Mouse (Mus musculus): ENCODE data around the gene Slco1a5. TPM values are rescaled to one million over a fixed set of nuclear protein-coding genes. Genes with fewer than 3 reads are reported as not detected.

The Slco1a5 gene
- polyA plus RNA-seq, 1 experiment from 2014 or later, result 0.08 TPM

DNA sequence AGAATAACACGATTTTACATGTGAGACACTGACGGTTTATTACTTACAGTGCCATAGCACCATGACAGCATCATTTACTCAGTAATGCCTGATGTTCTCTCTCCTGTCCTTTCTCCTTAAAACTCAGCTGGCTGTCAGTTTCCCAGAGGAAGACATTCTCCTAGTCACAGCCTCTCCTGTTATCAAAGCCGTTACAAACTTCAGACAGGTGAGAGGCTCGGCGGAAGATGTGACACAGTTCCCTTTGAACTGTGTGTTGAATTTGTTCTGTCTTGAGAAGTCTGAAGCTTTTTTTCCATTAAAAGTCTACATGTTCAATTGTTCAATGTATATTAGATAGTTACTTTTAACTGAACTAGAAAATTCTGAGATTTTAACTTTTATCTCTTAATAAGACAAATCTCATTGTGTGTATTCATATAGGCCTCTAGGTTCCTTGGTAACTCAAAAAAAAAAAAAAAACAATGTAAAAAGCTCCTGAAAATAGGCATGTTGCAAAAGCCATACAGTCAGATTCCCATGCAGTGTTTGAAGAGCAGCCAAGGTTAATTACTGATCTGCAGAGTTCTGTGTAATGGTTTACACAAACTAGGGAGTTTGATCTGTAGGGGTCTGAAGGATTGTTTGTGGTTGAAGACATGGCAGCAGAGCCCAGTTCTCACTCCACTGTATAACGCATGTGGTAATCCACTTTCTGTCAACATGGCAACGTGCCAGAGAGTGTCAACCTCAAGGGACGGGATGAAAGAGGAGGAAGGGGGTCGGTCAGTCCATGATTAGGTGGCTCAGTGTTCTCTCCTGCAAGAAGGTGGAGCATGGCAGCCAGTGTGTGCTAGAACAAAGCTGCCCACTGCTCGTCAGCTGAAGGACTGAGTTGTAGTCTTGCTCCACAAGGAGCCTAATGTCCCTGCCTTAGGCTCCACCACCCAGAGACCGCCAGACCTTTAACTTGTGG lies 24.9 kb upstream of the Slco1a5 start:
- Histone ChIP-seq H3K9ac (ENCODE audit: low read length) (no peak overlapping the region), H3K4me2 (ENCODE audit: low read depth, low read length) (no peak overlapping the region), H3K36me3 (ENCODE audit: control insufficient read depth, insufficient read depth) (peaks cover 13% of the 10 kb centered on the region), H3K27me3 (ENCODE audit: control insufficient read depth, insufficient read depth, low read length) (no peaks in the 10 kb centered on the region), H3K4me3 (ENCODE audit: low read length) (no peak overlapping the region), H3K9me3 (replicated peaks; ENCODE audit: control insufficient read depth, low read length) (no peaks in the 10 kb centered on the region), H3K27ac (ENCODE audit: low read length) (no peak overlapping the region), H3K4me1 (ENCODE audit: control insufficient read depth, insufficient read depth, low read length) (peaks cover 4% of the 10 kb centered on the region)
- no peak for ATAC-seq (replicated peaks; ENCODE audit: extremely low read depth, insufficient read depth, low FRiP score)
- WGBS, result 63% methylated on average over 11 of the region's 11 CpGs

- H3K9me3 ChIP-seq (replicated peaks; ENCODE audit: control insufficient read depth, low read length), result no peaks in the 10 kb centered on the region
- peak overlapping the region; percentile 77 for H3K4me2 ChIP-seq (ENCODE audit: low read depth, low read length)
- peak overlapping the region; percentile 82 for H3K9ac ChIP-seq (ENCODE audit: low read length)
- ATAC-seq (replicated peaks; ENCODE audit: extremely low read depth, insufficient read depth, low FRiP score), result no peak
- 44% methylated on average over 12 of the region's 12 CpGs for WGBS
- H3K4me3 ChIP-seq (ENCODE audit: low read length), result peak overlapping the region; percentile 95
- H3K36me3 ChIP-seq (ENCODE audit: control insufficient read depth, insufficient read depth), result peaks cover 10% of the 10 kb centered on the region; the same call in 1 of the 2 replicates
- H3K4me1 ChIP-seq (ENCODE audit: control insufficient read depth, insufficient read depth, low read length), result peaks cover 4% of the 10 kb centered on the region
- H3K27me3 ChIP-seq (ENCODE audit: control insufficient read depth, insufficient read depth, low read length), result no peaks in the 10 kb centered on the region
- no peak overlapping the region for H3K27ac ChIP-seq (ENCODE audit: low read length)
Measured at GRCm38 (mm10) chr6:142346181-142347110, 23.7 kb upstream of the Slco1a5 start.

- WGBS, result under 1% methylated on average over 48 of the region's 48 CpGs
Measured at GRCm38 (mm10) chr6:142345440-142346038, 22.8 kb upstream of the Slco1a5 start, which contains the start of gene Pyroxd1. Pyroxd1 (plus strand) TSS chr6:142345654.

GRCm38 (mm10) chr6:142343561-142343960 lies 20.8 kb upstream of the Slco1a5 start:
- Histone ChIP-seq H3K9me3 (replicated peaks; ENCODE audit: control insufficient read depth, low read length) (no peaks in the 10 kb centered on the region), H3K4me3 (ENCODE audit: low read length) (no peak overlapping the region)
- 51% methylated on average over 2 of the region's 2 CpGs for WGBS

More at GRCm38 (mm10) chr6:142345440-142346038, 22.8 kb upstream of the Slco1a5 start, which contains the start of gene Pyroxd1:
- peak within 1 kb of the TSS; percentile 95 for H3K4me3 ChIP-seq (ENCODE audit: low read length)
- peak; percentile 95 for ATAC-seq (replicated peaks; ENCODE audit: extremely low read depth, insufficient read depth, low FRiP score)
- H3K9me3 ChIP-seq (replicated peaks; ENCODE audit: control insufficient read depth, low read length), result no peaks in the 10 kb centered on the region
- H3K27ac ChIP-seq (ENCODE audit: low read length), result peak within 1 kb of the TSS; percentile 84
- H3K36me3 ChIP-seq (ENCODE audit: control insufficient read depth, insufficient read depth), result 0 out of 2 replicates have a peak, but pooled peaks cover 6% of the 10 kb centered on the region
- no peaks in the 10 kb centered on the region for H3K27me3 ChIP-seq (ENCODE audit: control insufficient read depth, insufficient read depth, low read length)
- H3K4me2 ChIP-seq (ENCODE audit: low read depth, low read length), result peak within 1 kb of the TSS; percentile 77
- H3K4me1 ChIP-seq (ENCODE audit: control insufficient read depth, insufficient read depth, low read length), result peaks cover 4% of the 10 kb centered on the region
- H3K9ac ChIP-seq (ENCODE audit: low read length), result peak within 1 kb of the TSS; percentile 82

GRCm38 (mm10) chr6:142339576-142339975 lies 16.8 kb upstream of the Slco1a5 start:
- no peak overlapping the region for H3K9ac ChIP-seq (ENCODE audit: low read length)
- no peaks in the 10 kb centered on the region for H3K9me3 ChIP-seq (replicated peaks; ENCODE audit: control insufficient read depth, low read length)
- H3K4me2 ChIP-seq (ENCODE audit: low read depth, low read length), result no peak overlapping the region
- no peak overlapping the region for H3K4me3 ChIP-seq (ENCODE audit: low read length)
- no peaks in the 10 kb centered on the region for H3K27me3 ChIP-seq (ENCODE audit: control insufficient read depth, insufficient read depth, low read length)
- no peak for ATAC-seq (replicated peaks; ENCODE audit: extremely low read depth, insufficient read depth, low FRiP score)
- H3K36me3 ChIP-seq (ENCODE audit: control insufficient read depth, insufficient read depth), result no peaks in the 10 kb centered on the region
- H3K27ac ChIP-seq (ENCODE audit: low read length), result no peak overlapping the region
- 26% methylated on average over 2 of the region's 2 CpGs for whole genome bisulfite sequencing
- H3K4me1 ChIP-seq (ENCODE audit: control insufficient read depth, insufficient read depth, low read length), result no peaks in the 10 kb centered on the region

More at GRCm38 (mm10) chr6:142343561-142343960, 20.8 kb upstream of the Slco1a5 start:
- H3K27ac ChIP-seq (ENCODE audit: low read length), result no peak overlapping the region
- H3K4me2 ChIP-seq (ENCODE audit: low read depth, low read length), result no peak overlapping the region
- H3K4me1 ChIP-seq (ENCODE audit: control insufficient read depth, insufficient read depth, low read length), result peaks cover 4% of the 10 kb centered on the region
- no peaks in the 10 kb centered on the region for H3K27me3 ChIP-seq (ENCODE audit: control insufficient read depth, insufficient read depth, low read length)
- no peak overlapping the region for H3K9ac ChIP-seq (ENCODE audit: low read length)
- no peak for ATAC-seq (replicated peaks; ENCODE audit: extremely low read depth, insufficient read depth, low FRiP score)
- no peaks in the 10 kb centered on the region for H3K36me3 ChIP-seq (ENCODE audit: control insufficient read depth, insufficient read depth)

DNA sequence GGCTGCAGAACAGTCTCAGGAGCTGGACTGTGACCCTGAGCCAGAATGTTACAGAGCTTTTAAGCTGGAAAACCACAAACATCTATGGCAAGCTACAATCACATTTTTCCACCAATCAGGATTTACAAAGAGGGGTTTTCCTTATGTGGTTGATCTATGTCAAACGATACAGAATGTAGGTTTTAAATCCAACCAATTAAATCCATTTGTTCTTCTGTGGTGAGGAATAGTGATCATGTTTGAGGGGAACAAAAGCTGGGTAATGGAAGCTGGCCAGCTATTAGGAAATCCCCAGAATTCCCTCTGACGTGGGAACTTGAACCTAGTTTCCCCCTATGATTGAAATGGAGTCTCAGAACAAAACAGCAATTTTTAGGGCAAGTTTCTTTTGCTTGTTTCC lies 16.2 kb upstream of the Slco1a5 start:
- Histone ChIP-seq H3K4me1 (ENCODE audit: control insufficient read depth, insufficient read depth, low read length) (no peaks in the 10 kb centered on the region), H3K27ac (ENCODE audit: low read length) (no peak overlapping the region), H3K9ac (ENCODE audit: low read length) (no peak overlapping the region), H3K36me3 (ENCODE audit: control insufficient read depth, insufficient read depth) (no peaks in the 10 kb centered on the region), H3K27me3 (ENCODE audit: control insufficient read depth, insufficient read depth, low read length) (no peaks in the 10 kb centered on the region), H3K4me2 (ENCODE audit: low read depth, low read length) (no peak overlapping the region), H3K9me3 (replicated peaks; ENCODE audit: control insufficient read depth, low read length) (no peaks in the 10 kb centered on the region), H3K4me3 (ENCODE audit: low read length) (no peak overlapping the region)
- WGBS, result 58% methylated on average over 2 of the region's 2 CpGs
- no peak for ATAC-seq (replicated peaks; ENCODE audit: extremely low read depth, insufficient read depth, low FRiP score)

DNA sequence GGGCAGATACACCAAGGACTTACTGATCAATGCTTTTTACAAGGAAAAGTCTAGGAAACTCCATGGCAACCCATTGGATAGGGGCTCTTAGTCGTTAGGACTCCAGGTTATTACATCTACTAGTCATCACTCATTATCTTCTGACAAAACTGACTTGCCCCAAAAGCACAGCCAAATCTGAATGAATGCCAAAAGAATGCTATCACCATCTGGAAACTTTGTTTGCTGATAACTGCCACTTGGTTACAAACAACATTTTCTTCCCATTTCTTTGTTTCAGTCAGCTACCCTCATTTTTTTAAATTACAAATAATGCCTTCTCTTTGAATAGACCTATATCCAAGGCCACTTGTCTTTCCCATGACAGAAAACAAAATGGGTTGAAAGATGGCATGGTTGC lies 6.4 kb upstream of the Slco1a5 start:
- ATAC-seq (replicated peaks; ENCODE audit: extremely low read depth, insufficient read depth, low FRiP score), result no peak
- Histone ChIP-seq H3K9me3 (replicated peaks; ENCODE audit: control insufficient read depth, low read length) (no peaks in the 10 kb centered on the region), H3K36me3 (ENCODE audit: control insufficient read depth, insufficient read depth) (no peaks in the 10 kb centered on the region), H3K27ac (ENCODE audit: low read length) (no peak overlapping the region), H3K4me1 (ENCODE audit: control insufficient read depth, insufficient read depth, low read length) (no peaks in the 10 kb centered on the region), H3K4me2 (ENCODE audit: low read depth, low read length) (no peak overlapping the region), H3K4me3 (ENCODE audit: low read length) (no peak overlapping the region), H3K27me3 (ENCODE audit: control insufficient read depth, insufficient read depth, low read length) (no peaks in the 10 kb centered on the region), H3K9ac (ENCODE audit: low read length) (no peak overlapping the region)
- WGBS, result 42% methylated on average over 1 of the region's 1 CpGs

DNA sequence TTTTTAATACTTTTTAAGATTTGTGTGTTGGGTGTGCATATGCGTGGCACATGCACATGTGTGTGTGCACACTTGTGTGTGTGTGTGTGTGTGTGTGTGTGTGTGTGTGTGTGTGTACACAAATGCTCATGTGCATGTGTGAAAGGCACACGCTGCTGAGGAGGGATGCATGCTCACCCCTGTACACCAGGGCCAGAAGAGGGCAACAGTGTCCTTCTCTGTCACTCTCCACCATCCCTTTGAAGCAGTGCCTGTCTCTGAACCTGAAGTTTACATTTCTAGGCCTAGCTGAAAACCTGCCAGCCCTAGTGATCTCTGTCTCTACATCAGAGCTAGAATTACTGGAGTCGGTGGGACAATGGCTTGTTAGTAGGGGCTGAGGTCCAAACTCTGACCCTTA lies 3.8 kb upstream of the Slco1a5 start:
- ATAC-seq (replicated peaks; ENCODE audit: extremely low read depth, insufficient read depth, low FRiP score), result no peak
- no peak overlapping the region for H3K4me3 ChIP-seq (ENCODE audit: low read length)

More for the DNA sequence above, 3.8 kb upstream of the Slco1a5 start:
- Histone ChIP-seq H3K9me3 (replicated peaks; ENCODE audit: control insufficient read depth, low read length) (no peaks in the 10 kb centered on the region), H3K36me3 (ENCODE audit: control insufficient read depth, insufficient read depth) (no peaks in the 10 kb centered on the region), H3K9ac (ENCODE audit: low read length) (no peak overlapping the region), H3K4me2 (ENCODE audit: low read depth, low read length) (no peak overlapping the region), H3K27ac (ENCODE audit: low read length) (no peak overlapping the region), H3K27me3 (ENCODE audit: control insufficient read depth, insufficient read depth, low read length) (no peaks in the 10 kb centered on the region), H3K4me1 (ENCODE audit: control insufficient read depth, insufficient read depth, low read length) (no peaks in the 10 kb centered on the region)
- WGBS, result 71% methylated on average over 3 of the region's 3 CpGs

Measured in heart, embryonic 16.5 days (tissue).